Mouse (Mus musculus) liver, embryonic 14.5 days (tissue): ENCODE measurements around the gene Gpat2.

ENCODE experiments used
- CTCF ChIP-seq: IDR thresholded peaks from 2 replicates; pipeline ENCODE4 v1.5.1; 2016; ENCODE audit warnings: antibody characterized with exemption, low read depth, control low read depth
- EP300 ChIP-seq: IDR thresholded peaks from 2 replicates; pipeline ENCODE4 v1.6.1; 2016; ENCODE audit warnings: antibody characterized with exemption, low read depth

DNA sequence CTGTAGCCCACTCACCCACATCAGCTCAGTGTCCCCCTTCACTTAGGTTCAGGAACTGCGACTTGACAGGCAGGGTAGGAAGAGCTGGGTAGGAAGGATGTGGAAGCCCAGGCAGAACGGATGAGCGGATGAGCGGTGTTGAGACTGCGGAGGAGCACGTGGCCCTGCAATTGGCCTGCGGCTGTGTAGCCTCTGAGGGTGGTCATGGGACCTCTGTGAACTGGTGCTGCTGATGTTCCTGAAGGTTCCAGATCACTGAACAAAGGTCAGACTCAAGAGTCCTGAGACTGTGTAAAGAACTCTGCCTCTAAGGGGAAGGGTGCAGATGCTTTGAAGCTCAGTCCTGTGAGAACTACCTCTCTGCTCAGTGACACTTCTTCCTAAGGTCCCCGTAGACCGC is 28.1 kb downstream of the Gpat2 start:
- TF ChIP-seq EP300 (no peak), CTCF (0 out of 2 replicates have a peak, but pooled peaks have one; percentile 18)
